Mouse (Mus musculus) heart, postnatal 0 days (tissue): ENCODE data around the gene Rprml.

Experiments
- CTCF ChIP-seq: IDR thresholded peaks from 2 replicates; pipeline ENCODE4 v1.5.1; 2016; ENCODE audit warnings: antibody characterized with exemption, control low read depth, low read depth
- EP300 ChIP-seq: IDR thresholded peaks from 2 replicates; pipeline ENCODE4 v1.6.1; 2016; ENCODE audit warnings: antibody characterized with exemption, low read depth

- no peak for TF ChIP-seq CTCF
- TF ChIP-seq EP300, result no peak
Measured at GRCm38 (mm10) chr11:103645731-103646130, 3.6 kb upstream of the Rprml start.
